Mouse (Mus musculus): ENCODE measurements around the gene Fbxl19.

- TF ChIP-seq CTCF (conservative IDR thresholded peaks at IDR 0.05; ENCODE audit: low read length) (no peak), NANOG (IDR thresholded peaks at IDR 0.05; ENCODE audit: borderline replicate concordance, low read length) (no peak)
These were observed 27.7 kb downstream of the Fbxl19 start for GRCm38 (mm10) chr7:127772080-127772479.

Data from E14TG2a.4 (cell line).